Mouse (Mus musculus): ENCODE results near the gene Slc4a8.
"Not testable (repeated sequence)": the region's sequence is repeated elsewhere in the genome, so short reads cannot be mapped to it uniquely, and the experiment has no call there.

The Slc4a8 gene

DNA sequence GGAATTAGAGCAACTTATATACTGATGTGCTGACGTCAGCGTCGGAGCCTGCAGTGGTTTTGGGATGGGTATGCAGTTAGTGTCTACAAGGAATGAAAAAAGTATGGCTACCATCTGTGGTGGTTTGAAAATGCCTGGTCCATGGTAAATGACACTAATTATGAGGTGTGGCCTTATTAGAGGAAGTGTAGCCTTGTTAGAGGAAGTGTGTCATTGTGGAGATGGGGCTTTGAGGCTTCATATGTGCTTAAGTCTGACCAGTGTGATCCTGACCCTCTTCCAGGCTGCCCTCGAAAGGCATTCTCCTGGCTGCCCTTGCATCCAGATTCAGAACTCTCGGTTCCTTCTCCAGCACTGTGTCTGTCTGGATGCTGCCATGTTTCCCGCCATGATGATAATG, 18.3 kb upstream of the Slc4a8 start:
- no peak for DNase-seq (ENCODE audit: low spot score in 2 of 2)

DNA sequence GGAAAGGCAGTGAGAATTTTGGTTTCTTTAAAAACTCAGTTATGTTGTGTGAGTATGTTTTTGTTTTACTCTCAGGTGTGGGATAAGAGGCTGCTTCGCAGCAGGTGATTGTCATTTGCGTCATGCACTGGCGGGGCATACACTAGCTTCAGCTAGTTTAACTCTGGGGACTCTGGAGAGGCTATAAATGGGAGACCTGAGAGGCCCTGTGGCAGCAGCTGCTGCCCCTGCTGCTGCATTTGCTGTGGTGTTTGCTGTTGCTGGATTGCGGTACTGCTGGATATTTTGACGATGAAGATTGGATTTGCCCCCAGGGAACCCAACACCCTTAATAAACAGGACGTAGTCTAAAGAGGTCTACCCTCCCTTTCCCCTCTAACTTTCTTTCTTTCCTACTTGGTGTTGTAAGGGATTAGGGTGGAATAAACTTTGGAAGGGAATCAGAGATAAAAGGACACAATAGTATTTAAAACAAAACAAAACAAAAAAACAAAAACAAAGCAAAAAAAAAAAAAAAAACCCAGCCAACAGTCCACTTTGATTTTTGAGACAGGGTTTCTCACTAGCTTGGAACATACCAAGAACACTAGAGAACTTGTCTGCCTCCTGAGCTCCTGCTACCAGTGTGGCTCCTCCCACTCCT, 14.9 kb upstream of the Slc4a8 start:
- no peak for DNase-seq (ENCODE audit: low spot score in 2 of 2)

DNA sequence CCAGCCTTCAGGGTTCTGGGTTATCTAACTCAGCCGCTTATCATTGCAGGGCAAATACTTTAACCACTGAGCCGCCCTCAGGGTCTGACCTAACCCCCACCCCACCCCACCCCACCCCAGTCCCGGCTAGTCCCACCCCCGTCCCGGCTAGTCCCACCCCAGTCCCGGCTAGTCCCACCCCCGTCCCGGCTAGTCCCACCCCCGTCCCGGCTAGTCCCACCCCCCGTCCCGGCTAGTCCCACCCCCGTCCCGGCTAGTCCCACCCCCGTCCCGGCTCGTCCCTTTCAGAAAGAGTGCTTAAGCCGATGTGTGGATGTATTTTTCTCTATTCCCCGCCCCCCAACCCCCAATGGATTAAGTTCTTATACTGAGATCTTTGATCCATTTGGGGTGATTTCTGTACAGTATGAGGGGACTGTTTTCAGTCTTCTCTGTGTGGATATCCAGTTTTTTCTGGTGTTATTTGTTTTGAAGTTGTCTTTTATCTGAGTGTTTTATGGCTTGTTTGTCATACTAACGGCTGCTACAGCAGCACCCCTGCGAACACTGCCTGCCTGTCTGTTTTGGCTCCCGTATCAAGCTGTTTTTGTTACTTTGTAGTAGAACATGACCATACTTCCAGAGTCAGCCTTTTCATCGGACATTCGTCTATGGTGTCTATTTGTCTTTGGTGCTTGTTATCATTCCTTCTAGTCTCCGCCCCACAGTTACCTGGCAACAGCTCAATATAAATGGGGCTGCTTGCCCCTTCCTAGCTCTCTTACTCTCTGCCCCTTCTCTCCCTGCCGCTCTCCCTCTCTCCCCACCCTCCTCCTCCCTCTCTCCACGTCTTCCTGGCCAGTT, 14.2 kb upstream of the Slc4a8 start:
- DNase-seq (ENCODE audit: low spot score in 2 of 2), result no peak

DNA sequence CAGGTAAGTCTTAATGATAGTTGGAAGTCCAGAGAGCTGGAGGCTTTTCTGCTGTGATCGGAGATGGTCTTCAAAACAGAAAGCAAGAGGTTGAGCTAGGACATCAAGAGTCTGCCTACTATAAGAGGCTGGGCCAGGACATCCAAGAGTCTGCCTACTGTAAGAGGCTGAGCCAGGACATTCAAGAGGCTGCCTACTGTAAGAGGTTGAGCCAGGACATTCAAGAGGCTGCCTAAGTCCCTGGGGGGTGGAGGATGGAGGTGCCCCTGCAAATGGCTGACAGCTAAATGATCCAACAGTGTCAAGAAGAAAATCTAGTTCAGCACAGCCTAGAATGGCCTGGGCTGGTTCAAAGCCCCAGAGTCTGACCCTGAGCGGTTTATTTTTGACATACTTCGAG, 13.0 kb upstream of the Slc4a8 start:
- no peak for DNase-seq (ENCODE audit: low spot score in 2 of 2)

DNA sequence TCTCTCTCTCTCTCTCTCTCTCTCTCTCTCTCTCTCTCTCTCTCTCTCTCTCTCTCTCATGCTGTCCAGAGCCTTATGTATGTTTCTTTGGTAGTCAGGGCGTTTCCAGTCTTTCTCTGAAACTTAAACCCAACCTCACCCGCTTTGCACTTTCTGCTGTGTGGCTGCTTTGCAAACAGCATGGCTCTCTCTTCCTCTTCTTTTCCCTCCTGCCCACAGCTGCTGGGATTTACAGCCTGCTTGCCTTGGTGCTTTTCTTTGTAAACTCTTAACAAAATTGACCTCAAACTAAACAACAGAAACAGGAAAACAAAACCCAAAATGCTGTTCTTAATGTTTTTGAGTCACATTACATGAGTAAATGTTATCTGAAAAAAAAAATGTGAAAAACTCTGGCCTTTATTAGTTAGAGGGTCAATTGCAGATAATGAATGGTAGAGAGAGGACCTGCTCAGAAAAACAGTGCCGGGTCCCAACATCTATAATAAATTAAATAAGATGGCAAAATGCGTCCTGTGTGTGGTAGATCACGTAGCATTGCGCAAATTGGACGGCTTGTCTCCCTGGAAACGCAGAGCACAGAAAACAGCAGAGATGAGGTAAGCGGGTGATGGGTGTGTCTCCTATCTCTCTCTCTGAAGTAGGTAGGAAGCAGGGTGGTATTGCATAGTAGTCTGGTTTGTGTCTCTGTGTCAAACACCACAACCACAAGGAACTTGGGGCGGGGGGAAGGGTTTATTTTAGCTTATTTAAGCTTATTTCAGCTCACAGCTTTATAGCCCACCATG, 11.6 kb upstream of the Slc4a8 start:
- DNase-seq (ENCODE audit: low spot score in 2 of 2), result no peak

DNA sequence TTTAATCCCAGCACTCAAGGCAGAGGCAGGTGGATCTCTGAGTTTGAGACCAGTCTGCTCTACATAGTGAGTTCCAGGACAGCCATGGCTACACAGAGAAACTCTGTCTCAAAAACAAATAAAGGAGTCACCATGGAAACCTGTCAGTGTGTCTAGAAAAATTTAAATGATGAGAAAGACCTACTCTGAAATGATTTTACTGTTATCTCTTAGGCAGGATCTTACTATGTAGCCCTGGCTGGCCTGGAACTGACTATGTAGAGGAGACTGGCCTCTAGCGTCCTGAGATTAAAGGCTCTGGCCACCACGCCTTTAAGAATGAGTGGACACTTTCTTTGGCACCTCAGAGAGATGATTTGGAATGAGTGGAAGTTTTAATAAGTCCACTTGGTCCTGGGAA, 9.1 kb upstream of the Slc4a8 start:
- no peak for DNase-seq (ENCODE audit: low spot score in 2 of 2)

DNA sequence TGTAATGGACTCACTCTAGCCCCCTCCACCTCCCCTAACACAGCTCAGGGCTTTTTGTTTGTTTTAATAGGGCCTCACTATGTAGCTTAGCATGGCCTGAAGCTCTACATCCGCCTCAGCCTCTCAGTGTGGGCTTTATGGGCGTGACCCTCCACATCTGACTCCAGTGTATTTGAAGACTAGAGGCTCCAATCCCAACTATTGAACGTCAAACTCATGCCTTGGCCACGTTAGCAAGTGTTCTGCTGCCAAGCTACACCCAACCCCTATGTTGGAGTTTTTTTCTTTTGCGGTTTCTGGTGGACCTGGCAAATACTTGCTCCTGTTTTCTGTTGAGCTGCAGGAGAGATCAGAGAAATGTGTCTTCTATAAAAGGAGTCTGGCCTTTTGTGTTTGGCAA, 8.5 kb upstream of the Slc4a8 start:
- DNase-seq (ENCODE audit: low spot score in 2 of 2), result no peak

DNA sequence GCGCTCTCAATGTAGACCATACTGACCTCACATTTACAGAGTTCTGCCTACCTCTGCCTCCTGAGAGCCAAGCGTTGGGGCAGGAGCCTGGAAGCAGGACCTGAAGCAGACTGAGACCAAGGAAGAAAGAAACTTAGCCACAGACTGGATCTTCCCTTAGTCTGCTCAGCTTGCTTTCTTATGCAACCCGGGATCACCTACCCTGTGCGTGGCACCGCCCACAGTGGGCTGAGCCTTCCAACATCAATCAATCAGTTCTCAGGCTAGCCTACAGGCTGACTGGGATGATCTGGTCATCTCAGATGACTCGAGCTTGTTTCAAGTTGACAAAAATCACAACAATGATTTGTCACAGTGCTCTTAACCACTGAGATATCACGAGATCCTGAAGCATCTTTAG, 7.5 kb upstream of the Slc4a8 start:
- DNase-seq (ENCODE audit: low spot score in 2 of 2), result no peak

DNA sequence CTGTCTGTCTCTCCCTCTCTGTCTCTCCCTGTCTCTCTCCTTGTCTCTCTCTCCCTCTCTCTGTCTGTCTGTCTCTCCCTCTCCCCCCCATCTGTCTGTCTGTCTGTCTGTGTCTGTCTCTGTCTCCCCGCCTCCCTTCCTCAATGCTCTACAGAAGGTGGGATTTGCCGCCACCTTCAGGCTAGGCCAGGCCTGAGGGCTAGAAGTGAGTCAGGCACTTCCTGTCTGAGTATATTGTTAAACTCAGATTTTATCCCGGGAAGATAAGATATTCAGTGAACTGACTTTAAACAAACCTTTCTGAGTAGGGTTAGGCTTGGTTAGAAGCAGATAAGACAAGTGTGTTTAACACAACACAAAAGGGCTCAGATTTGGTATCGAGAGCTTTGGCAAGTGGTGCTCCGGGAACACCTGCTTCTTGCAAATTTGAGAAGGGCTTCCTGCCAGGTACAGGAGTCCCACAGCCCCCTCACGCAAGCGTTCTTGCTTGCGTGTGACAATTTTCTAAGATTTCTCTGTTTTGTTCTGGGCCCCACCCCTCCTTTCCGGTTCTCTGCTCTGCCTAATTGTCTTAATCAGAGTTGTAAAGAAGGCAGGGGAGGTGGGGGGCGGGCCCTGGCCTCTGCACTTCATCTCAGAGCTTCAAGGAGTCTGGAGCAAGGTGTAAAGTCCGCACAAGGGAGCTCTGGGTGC, 6.6 kb upstream of the Slc4a8 start:
- peak in 1 of 2 experiments; percentile 55 for DNase-seq (ENCODE audit: low spot score in 2 of 2)

DNA sequence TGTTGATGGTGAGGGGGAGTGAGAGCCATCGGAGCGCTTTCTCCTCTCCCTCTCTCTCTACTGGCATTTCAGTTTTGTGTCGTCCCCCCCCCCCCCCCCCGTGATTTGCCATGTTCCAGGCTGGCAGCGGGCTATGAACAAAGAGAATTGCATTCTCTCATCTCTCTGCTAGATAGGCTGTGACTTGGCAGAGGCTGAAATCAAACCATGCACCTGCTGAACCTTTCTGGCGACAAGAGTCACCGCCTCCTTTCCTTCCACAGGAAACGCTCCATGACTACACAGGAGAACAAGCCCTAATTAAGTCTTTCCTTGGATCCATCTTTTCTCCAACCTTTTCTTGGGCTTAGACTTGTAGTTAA, 6.1 kb upstream of the Slc4a8 start:
- DNase-seq (ENCODE audit: low spot score in 2 of 2), result no peak

DNA sequence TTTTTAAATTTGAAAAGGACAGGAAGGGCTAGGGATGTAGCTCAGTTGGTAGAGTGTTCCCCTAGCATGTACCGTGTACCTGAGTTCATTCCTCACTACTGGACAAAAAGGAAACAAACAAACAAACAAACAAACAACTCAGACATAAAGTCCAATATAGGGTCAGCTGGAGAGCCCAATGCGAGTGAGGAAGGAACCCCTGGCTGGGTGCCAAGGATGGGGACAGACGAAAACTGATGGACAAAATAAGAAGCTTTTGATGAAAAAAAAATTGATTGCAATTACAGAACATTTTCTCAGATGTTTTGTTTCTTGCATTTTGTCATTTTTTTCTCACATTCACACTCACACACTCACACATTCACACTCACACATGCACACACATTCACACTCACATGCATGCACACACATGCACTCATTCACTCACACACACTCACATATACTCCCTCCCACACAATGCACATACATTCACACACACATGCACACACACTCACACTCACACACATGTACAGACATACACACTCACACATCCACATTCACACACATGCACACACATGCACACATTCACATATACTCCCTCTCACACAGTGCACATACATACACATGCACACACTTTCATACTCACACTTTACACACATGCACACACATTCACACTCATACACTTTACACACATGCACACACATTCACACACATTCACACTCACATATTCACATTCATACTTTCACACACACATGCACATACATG, 5.5 kb upstream of the Slc4a8 start:
- no peak for DNase-seq (ENCODE audit: low spot score in 2 of 2)

DNA sequence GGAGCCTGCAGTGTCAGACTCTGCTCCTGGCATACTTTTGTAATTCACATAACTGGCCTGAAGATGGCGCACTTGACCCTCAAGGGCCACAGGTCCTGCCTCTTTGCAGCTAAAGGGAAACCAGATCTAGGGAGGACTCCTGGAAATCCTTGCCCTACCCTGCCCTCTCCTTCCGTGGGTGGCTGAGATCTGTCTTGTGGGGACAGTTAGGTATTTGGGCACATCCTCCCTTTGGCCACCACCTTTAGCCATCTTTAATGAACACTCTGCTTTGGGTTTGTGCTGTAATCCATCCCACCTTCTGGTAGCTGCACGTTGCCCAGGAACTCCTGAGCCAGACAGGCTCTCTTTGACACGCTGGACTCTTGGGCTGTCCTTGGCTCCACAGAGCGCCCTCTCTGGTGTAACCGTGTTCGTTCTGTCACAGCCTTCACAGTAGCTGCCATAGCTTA, 4.0 kb upstream of the Slc4a8 start:
- DNase-seq (ENCODE audit: low spot score in 2 of 2), result peak; percentile 56 to 61

DNA sequence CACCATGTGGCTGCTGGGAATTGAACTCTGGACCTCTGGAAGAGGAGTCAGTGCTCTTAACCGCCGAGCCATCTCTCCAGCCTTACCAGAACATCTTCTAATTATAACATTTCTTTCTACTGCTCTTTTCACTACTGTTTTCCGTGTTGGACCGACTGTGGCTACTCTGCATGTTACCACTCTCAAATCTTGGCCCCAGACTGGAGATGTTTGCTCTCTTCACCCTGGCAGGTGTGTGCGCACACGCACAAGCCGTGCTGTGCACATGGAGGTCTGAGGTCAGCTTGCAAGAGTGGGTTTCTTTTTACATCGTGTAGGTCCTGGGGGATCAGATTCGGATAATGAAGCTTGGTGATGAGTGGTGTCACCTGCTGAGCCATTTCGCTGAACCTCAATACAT, 2.3 kb upstream of the Slc4a8 start:
- DNase-seq (ENCODE audit: low spot score in 2 of 2), result no peak

DNA sequence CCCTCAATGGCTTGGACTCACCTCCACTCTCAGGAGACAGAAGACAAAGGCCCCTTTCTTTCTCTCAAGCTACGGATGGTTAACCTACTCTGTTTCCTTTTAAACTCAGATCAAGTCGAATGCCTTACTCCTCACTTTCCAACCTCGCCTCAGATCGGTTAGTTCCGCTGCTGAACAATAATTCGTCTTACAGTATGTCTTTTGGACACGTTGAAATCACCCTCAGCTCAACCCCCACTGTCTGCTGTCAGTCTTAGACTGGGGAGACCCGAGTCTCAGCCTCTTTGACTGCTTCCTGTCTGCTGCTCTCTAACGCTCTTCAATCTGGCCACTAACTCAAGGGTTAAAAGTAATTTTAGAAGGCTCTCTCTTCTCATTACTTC, 520 bp upstream of the Slc4a8 start:
- DNase-seq (ENCODE audit: low spot score in 2 of 2), result no peak

DNA sequence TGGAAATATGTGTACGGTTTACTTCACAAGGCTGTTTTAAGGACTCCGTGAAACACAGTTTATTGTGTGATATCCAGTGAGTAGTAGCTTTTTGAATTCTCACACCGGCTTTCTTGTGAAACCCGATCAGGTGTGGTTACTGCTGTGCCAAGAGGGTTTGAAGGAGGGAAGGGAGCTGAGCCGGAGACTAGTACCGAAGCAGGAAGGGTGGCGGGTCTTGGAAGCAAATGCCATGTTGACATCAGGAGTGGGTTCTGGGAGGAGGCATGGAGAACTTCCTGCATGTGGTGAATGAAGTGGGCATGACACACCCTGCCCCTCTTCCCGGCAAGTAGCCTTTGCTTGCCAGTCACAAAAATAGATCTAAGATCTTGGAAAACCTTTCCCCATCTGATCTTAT, 1.1 kb downstream of the Slc4a8 start:
- DNase-seq (ENCODE audit: low spot score in 2 of 2), result no peak

DNA sequence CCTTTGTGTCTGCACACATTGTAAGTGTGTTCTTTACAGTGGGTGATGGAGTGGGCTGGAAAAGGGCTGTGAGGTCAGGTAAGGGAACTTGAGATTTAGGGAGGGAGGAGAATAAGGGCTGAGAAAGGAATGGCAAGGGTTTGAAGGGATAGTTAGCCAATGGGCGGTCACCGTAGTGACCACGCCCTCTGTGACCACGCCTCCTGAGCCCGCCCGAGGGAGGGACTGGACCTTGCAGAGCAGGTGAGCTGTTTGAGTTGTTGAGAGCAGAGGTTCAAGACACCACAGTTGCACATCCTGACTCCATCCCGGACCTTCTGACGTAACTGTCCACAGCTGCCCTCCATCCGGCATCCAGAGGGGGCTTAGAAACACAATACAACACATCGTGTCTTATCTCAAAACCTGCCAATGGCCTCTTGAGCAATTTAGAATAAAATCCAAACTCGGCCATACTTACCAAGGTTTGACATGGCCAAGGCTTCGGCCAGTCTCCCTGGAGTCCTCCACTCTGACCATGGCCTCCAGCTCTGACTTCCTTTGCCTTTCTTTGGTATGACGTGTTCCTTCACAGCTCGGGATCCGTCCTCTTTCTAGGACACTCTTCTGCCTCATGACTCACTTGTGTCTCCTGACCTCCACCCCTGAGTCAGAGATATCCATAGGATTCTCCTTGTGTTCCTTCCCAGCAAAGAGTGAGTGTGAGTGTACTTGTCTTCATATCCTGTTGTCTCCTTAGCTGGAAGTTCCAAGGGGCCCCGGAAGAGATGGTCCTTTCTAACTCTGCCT, 2.8 kb downstream of the Slc4a8 start:
- no peak for DNase-seq (ENCODE audit: low spot score in 2 of 2)

DNA sequence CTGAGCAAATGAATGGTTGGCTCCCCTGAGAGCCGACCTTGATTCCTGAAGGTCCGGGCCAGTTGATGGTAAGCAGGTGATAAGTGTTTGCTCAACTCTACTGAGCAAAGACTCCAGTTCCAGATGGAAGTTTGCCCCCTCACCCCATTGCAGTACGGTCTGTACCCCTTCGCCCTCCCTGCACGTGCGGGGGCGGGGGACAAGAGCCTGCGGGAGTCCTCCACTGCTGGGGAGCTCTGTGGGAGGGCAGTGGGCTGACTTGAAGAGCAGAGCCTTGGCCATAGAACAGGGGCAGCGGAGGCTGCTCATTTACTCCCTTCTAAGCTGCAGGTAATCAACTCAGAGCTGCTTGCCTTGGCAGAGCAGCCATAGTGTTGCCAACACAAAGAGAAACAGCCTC, 5.3 kb downstream of the Slc4a8 start:
- DNase-seq (ENCODE audit: low spot score in 2 of 2), result no peak

DNA sequence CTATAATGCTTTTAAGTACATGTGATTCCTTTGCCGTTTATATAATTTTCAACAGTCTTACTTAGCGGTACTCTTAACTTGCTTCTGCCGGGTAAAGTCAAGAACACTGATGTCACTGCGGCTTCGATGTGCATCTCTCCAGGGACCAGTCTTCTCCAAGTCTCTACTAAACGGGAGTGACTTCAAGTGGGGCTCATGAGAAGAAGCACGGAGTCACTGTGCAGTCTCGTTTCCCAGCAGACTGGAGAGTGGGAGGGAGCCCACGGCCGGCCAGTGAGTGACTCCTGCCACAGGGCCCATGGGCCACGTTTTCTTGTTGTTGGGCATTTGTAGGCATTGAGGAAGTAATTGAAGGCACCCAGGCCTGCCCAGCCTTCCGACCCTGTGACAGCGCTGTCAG, 6.3 kb downstream of the Slc4a8 start:
- no peak for DNase-seq (ENCODE audit: low spot score in 2 of 2)

DNA sequence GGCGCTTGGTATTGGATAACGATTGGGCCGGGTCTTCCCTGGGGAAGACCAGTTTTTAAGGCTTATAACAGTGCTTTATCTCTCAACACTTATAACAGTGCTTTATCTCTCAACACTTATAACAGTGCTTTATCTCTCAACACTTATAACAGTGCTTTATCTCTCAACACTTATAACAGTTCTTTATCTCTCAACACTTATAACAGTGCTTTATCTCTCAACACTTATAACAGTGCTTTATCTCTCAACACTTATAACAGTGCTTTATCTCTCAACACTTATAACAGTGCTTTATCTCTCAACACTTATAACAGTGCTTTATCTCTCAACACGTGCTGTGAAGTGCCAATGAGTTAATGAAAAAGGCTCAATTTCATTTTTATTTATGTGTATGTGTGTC, 7.5 kb downstream of the Slc4a8 start:
- DNase-seq (ENCODE audit: low spot score in 2 of 2), result not testable (repeated sequence)

DNA sequence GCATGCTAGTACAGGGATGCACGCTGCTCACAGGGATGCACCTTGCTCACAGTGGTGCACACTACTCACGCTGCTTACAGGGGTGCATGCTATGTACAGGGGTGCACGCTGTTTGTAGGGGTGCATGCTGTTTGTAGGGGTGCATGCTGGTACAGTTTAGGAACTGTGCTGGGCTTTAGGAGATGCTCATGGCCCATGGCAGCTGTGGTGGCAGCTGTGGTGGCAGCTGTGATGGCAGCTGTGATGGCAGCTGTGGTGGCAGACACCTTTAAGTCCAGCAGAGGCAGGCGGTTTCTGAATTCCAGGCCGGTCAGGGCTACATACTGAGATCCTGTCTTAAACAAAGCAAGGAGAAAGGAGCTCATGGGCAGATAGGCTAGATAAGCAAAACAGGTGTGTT, 8.8 kb downstream of the Slc4a8 start:
- DNase-seq (ENCODE audit: low spot score in 2 of 2), result no peak

DNA sequence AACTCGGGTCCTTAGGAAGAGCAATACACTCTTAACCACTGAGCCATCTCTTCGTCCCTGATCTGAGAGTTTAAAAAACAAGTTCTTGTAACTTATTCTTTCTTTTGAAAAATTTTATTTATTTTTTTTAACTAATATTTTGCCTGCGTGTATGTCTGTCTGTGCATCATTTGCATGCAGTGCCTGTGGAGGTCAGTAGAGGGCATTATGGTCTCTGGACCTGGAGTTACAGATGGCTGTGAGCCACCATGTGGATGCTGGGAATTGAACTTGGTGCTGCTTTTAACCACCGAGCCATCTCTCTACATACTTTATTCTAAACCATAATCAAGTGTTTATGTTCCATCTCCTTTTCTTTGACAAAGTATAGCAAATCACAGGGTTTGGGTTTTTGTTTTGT, 11.1 kb downstream of the Slc4a8 start:
- no peak for DNase-seq (ENCODE audit: low spot score in 2 of 2)
